Mouse (Mus musculus) lung, postnatal 0 days (tissue): ENCODE data around the gene H2al1h. TPM values are rescaled to one million over a fixed set of nuclear protein-coding genes. Genes with fewer than 3 reads are reported as not detected.
"Not testable (repeated sequence)": the region's sequence is repeated elsewhere in the genome, so short reads cannot be mapped to it uniquely, and the experiment has no call there.

Source experiments
- ATAC-seq: fragments of 200-750 bp; cut with Nextera tagmentation; 2 replicates; pipeline ENCODE4 v1.8.0; 2017; ENCODE audit warnings: moderate library complexity
- DNase-seq: peaks from one replicate; pipeline ENCODE4 v3.0.0-alpha.2; 2016; ENCODE audit warnings: low spot score
- H3K27ac ChIP-seq: fragments of 300-500 bp; sonication (generic); 2 replicates; pipeline ENCODE4 v1.5.1; 2014; ENCODE audit warnings: antibody characterized with exemption, mild to moderate bottlenecking, low read length, mixed read lengths
- H3K27me3 ChIP-seq: fragments of 300-500 bp; sonication (generic); replicated peaks from 2 replicates; pipeline ENCODE4 v1.6.1; 2014; ENCODE audit warnings: low read length, mixed read lengths; ENCODE audit not compliant: insufficient read depth
- H3K36me3 ChIP-seq: fragments of 300-500 bp; sonication (generic); 2 replicates; pipeline ENCODE4 v1.6.1; 2014; ENCODE audit warnings: low read length, mixed read lengths; ENCODE audit not compliant: insufficient read depth
- H3K4me1 ChIP-seq: fragments of 300-500 bp; sonication (generic); 2 replicates; pipeline ENCODE4 v1.6.1; 2014; ENCODE audit warnings: antibody characterized with exemption, low read depth, low read length, mixed read lengths; ENCODE audit not compliant: insufficient read depth
- H3K4me2 ChIP-seq: fragments of 300-500 bp; sonication (generic); replicated peaks from 2 replicates; pipeline ENCODE4 v1.6.1; 2014; ENCODE audit warnings: low read depth, mild to moderate bottlenecking, low read length, moderate library complexity, mixed read lengths
- H3K4me3 ChIP-seq: fragments of 300-500 bp; sonication (generic); 2 replicates; pipeline ENCODE4 v1.5.1; 2014; ENCODE audit warnings: low read depth, low read length
- H3K9ac ChIP-seq: fragments of 300-500 bp; sonication (generic); replicated peaks from 2 replicates; pipeline ENCODE4 v1.6.1; 2014; ENCODE audit warnings: low read depth, mild to moderate bottlenecking
- H3K9me3 ChIP-seq: fragments of 300-500 bp; sonication (generic); 2 replicates; pipeline ENCODE4 v1.6.1; 2016; ENCODE audit warnings: low read length, mixed read lengths
- CTCF ChIP-seq: IDR thresholded peaks from 2 replicates; pipeline ENCODE4 v1.5.1; 2016; ENCODE audit warnings: antibody characterized with exemption, mild to moderate bottlenecking
- EP300 ChIP-seq: IDR thresholded peaks from 2 replicates; pipeline ENCODE4 v1.6.1; 2016; ENCODE audit warnings: antibody characterized with exemption, mild to moderate bottlenecking, control low read depth
- WGBS: fragments of 180-500 bp; shearing (Covaris S2); extraction: QIAGEN DNeasy Blood & Tissue Kit; methylation state at CpG from one replicate; pipeline ENCODE4 v1.1.7; 2014; 5-methylcytosine and 5-hydroxymethylcytosine counted together
- polyA plus RNA-seq: library from polyadenylated mRNA; unstranded; fragments of >200 nt; fragmentation: Nextera tagmentation; extraction: Ambion mirVana; gene quantifications from 2 replicates; pipeline ENCODE4 v1.2.1, GENCODE M21; 2015

The H2al1h gene
- polyA plus RNA-seq, 1 experiment from 2014 or later = not detected

- H3K9me3 ChIP-seq, ATAC-seq: not testable (repeated sequence)
These were observed 12.8 kb upstream of the H2al1h start, which contains the start of gene H2al1d for GRCm38 (mm10) chrX:11308524-11308923. Gene H2al1d, plus strand, starts transcription at chrX:11308824.

GRCm38 (mm10) chrX:11311634-11312033 lies 9.7 kb upstream of the H2al1h start, which contains the start of gene H2al1e:
Gene H2al1e, plus strand, starts transcription at chrX:11311934.
- not testable (repeated sequence) for H3K9me3 ChIP-seq, H3K4me1 ChIP-seq, ATAC-seq, DNase-seq, H3K27me3 ChIP-seq, H3K36me3 ChIP-seq, H3K27ac ChIP-seq, H3K4me3 ChIP-seq, H3K4me2 ChIP-seq, H3K9ac ChIP-seq
- no CpG with 5 or more reads among the region's 3 CpGs for WGBS

More at GRCm38 (mm10) chrX:11308524-11308923, 12.8 kb upstream of the H2al1h start, which contains the start of gene H2al1d:
- not testable (repeated sequence) for H3K9ac ChIP-seq, H3K4me2 ChIP-seq, DNase-seq, H3K27me3 ChIP-seq, H3K36me3 ChIP-seq, H3K4me3 ChIP-seq, H3K4me1 ChIP-seq, H3K27ac ChIP-seq
- no CpG with 5 or more reads among the region's 6 CpGs for WGBS

GRCm38 (mm10) chrX:11314858-11315257 lies 6.4 kb upstream of the H2al1h start, which contains the start of gene H2al1f:
Gene H2al1f, plus strand, starts transcription at chrX:11315158.
- not testable (repeated sequence) for H3K27ac ChIP-seq, H3K36me3 ChIP-seq, H3K4me1 ChIP-seq, H3K9ac ChIP-seq, H3K4me2 ChIP-seq, ATAC-seq, H3K4me3 ChIP-seq, DNase-seq, H3K9me3 ChIP-seq, H3K27me3 ChIP-seq
- WGBS = no CpG with 5 or more reads among the region's 6 CpGs

GRCm38 (mm10) chrX:11317956-11318355 lies 3.3 kb upstream of the H2al1h start, which contains the start of gene H2al1g:
Gene H2al1g, plus strand, starts transcription at chrX:11318256.
- ATAC-seq, H3K4me2 ChIP-seq, H3K27me3 ChIP-seq, H3K27ac ChIP-seq, H3K36me3 ChIP-seq, H3K9ac ChIP-seq, DNase-seq, H3K9me3 ChIP-seq, H3K4me1 ChIP-seq, H3K4me3 ChIP-seq: not testable (repeated sequence)
- no CpG with 5 or more reads among the region's 3 CpGs for WGBS

GRCm38 (mm10) chrX:11324359-11324758 lies 3.1 kb downstream of the H2al1h start, which contains the start of gene H2al1i:
Gene H2al1i, plus strand, starts transcription at chrX:11324659.
- H3K4me3 ChIP-seq, H3K9ac ChIP-seq, ATAC-seq, H3K4me2 ChIP-seq, H3K9me3 ChIP-seq, H3K27ac ChIP-seq, DNase-seq, H3K4me1 ChIP-seq, H3K27me3 ChIP-seq, H3K36me3 ChIP-seq: not testable (repeated sequence)
- WGBS = 67% methylated on average over 2 of the region's 5 CpGs

GRCm38 (mm10) chrX:11327522-11327921 lies 6.2 kb downstream of the H2al1h start, which contains the start of gene H2al1j:
Gene H2al1j, plus strand, starts transcription at chrX:11327822.
- not testable (repeated sequence) for H3K4me3 ChIP-seq, H3K27me3 ChIP-seq, ATAC-seq, H3K9me3 ChIP-seq, H3K4me2 ChIP-seq, H3K27ac ChIP-seq, DNase-seq, H3K4me1 ChIP-seq, H3K36me3 ChIP-seq, H3K9ac ChIP-seq
- WGBS = 81% methylated on average over 2 of the region's 2 CpGs

GRCm38 (mm10) chrX:11345762-11346161 lies 24.5 kb downstream of the H2al1h start:
- ATAC-seq (no peak), DNase-seq (peak; percentile 11)
- Histone ChIP-seq H3K4me3 (no peak overlapping the region), H3K36me3 (no peaks in the 10 kb centered on the region), H3K9me3 (no peaks in the 10 kb centered on the region), H3K27ac (no peak overlapping the region), H3K27me3 (no peaks in the 10 kb centered on the region), H3K9ac (no peak overlapping the region), H3K4me2 (no peak overlapping the region), H3K4me1 (no peaks in the 10 kb centered on the region)
- 54% methylated on average over 9 of the region's 9 CpGs for WGBS
- no peak for TF ChIP-seq CTCF
- no peak for TF ChIP-seq EP300
